Mouse (Mus musculus) lung, embryonic 15.5 days (tissue): Measurements from ENCODE around the gene Krt42. TPM values are rescaled to one million over a fixed set of nuclear protein-coding genes. Genes with fewer than 3 reads are reported as not detected.

Source experiments
- ATAC-seq: fragments of 200-750 bp; cut with Nextera tagmentation; 2 replicates; pipeline ENCODE4 v1.8.0; 2017; ENCODE audit warnings: moderate number of reproducible peaks, borderline replicate concordance; ENCODE audit not compliant: low FRiP score, low TSS enrichment; ENCODE audit errors: extremely low read depth
- H3K27ac ChIP-seq: fragments of 300-500 bp; sonication (generic); 2 replicates; pipeline ENCODE4 v1.5.1; 2015; ENCODE audit warnings: moderate library complexity, mild to moderate bottlenecking, inconsistent platforms
- H3K27me3 ChIP-seq: fragments of 300-500 bp; sonication (generic); 2 replicates; pipeline ENCODE4 v1.6.1; 2015; ENCODE audit warnings: inconsistent platforms
- H3K36me3 ChIP-seq: fragments of 300-500 bp; sonication (generic); 2 replicates; pipeline ENCODE4 v1.6.1; 2015; ENCODE audit warnings: inconsistent platforms
- H3K4me1 ChIP-seq: fragments of 300-500 bp; sonication (generic); 2 replicates; pipeline ENCODE4 v1.6.1; 2015; ENCODE audit warnings: inconsistent platforms
- H3K4me2 ChIP-seq: fragments of 300-500 bp; sonication (generic); 2 replicates; pipeline ENCODE4 v1.6.1; 2015; ENCODE audit warnings: inconsistent platforms, mild to moderate bottlenecking, moderate library complexity
- H3K4me3 ChIP-seq: fragments of 300-500 bp; sonication (generic); 2 replicates; pipeline ENCODE4 v1.5.1; 2015; ENCODE audit warnings: mild to moderate bottlenecking, inconsistent platforms
- H3K9ac ChIP-seq: fragments of 300-500 bp; sonication (generic); 2 replicates; pipeline ENCODE4 v1.6.1; 2015; ENCODE audit warnings: inconsistent platforms
- H3K9me3 ChIP-seq: fragments of 300-500 bp; sonication (generic); 2 replicates; pipeline ENCODE4 v1.6.1; 2016; ENCODE audit warnings: inconsistent platforms
- WGBS: fragments of 180-500 bp; shearing (Covaris S2); methylation state at CpG from one replicate; pipeline ENCODE4 v1.1.7; 2015; 5-methylcytosine and 5-hydroxymethylcytosine counted together
- polyA plus RNA-seq: library from polyadenylated mRNA; unstranded; fragments of >200 nt; fragmentation: Nextera tagmentation; extraction: Ambion mirVana; gene quantifications from 2 replicates; pipeline ENCODE4 v1.2.1, GENCODE M21; 2015

The Krt42 gene
- polyA plus RNA-seq, 1 experiment from 2014 or later: not detected

GRCm38 (mm10) chr11:100298274-100299036, 28.8 kb upstream of the Krt42 start:
- H3K4me3 ChIP-seq: no peak overlapping the region
- peak; percentile 12; the same call in 1 of the 2 replicates for ATAC-seq
- peak overlapping the region; percentile 38 for H3K4me2 ChIP-seq
- H3K27me3 ChIP-seq: no peaks in the 10 kb centered on the region
- H3K9me3 ChIP-seq: no peaks in the 10 kb centered on the region
- H3K27ac ChIP-seq: no peak overlapping the region
- peaks cover 4% of the 10 kb centered on the region; the same call in 1 of the 2 replicates for H3K4me1 ChIP-seq
- no peak overlapping the region for H3K9ac ChIP-seq
- H3K36me3 ChIP-seq: no peaks in the 10 kb centered on the region
- 13% methylated on average over 18 of the region's 18 CpGs for WGBS

GRCm38 (mm10) chr11:100297801-100298200, 28.1 kb upstream of the Krt42 start:
- Histone ChIP-seq H3K27ac (no peak overlapping the region), H3K4me2 (peak overlapping the region; percentile 38), H3K4me3 (no peak overlapping the region), H3K9ac (no peak overlapping the region), H3K27me3 (no peaks in the 10 kb centered on the region), H3K9me3 (no peaks in the 10 kb centered on the region), H3K4me1 (peaks cover 4% of the 10 kb centered on the region; the same call in 1 of the 2 replicates), H3K36me3 (no peaks in the 10 kb centered on the region)
- 30% methylated on average over 5 of the region's 5 CpGs for whole genome bisulfite sequencing
- no peak for ATAC-seq

GRCm38 (mm10) chr11:100295308-100295707, 25.6 kb upstream of the Krt42 start:
- H3K27ac ChIP-seq: no peak overlapping the region
- no peak overlapping the region for H3K9ac ChIP-seq
- H3K4me2 ChIP-seq: no peak overlapping the region
- WGBS: 6% methylated on average over 10 of the region's 10 CpGs
- H3K27me3 ChIP-seq: no peaks in the 10 kb centered on the region
- H3K4me3 ChIP-seq: no peak overlapping the region
- ATAC-seq: peak; percentile 50; the same call in 1 of the 2 replicates
- no peaks in the 10 kb centered on the region for H3K9me3 ChIP-seq
- no peaks in the 10 kb centered on the region for H3K36me3 ChIP-seq
- H3K4me1 ChIP-seq: peaks cover 16% of the 10 kb centered on the region

- Histone ChIP-seq H3K9ac (no peak overlapping the region), H3K4me1 (peaks cover 28% of the 10 kb centered on the region), H3K27me3 (no peaks in the 10 kb centered on the region), H3K4me2 (no peak overlapping the region), H3K4me3 (no peak overlapping the region), H3K9me3 (no peaks in the 10 kb centered on the region), H3K27ac (no peak overlapping the region), H3K36me3 (no peaks in the 10 kb centered on the region)
- no peak for ATAC-seq
- WGBS: 67% methylated on average over 6 of the region's 6 CpGs
Measured at GRCm38 (mm10) chr11:100292884-100293283, 23.2 kb upstream of the Krt42 start.

- Histone ChIP-seq H3K4me2 (no peak overlapping the region), H3K9ac (no peak overlapping the region), H3K4me1 (peaks cover 41% of the 10 kb centered on the region), H3K27me3 (no peaks in the 10 kb centered on the region), H3K4me3 (no peak overlapping the region), H3K9me3 (no peaks in the 10 kb centered on the region), H3K27ac (peak overlapping the region; percentile 84), H3K36me3 (no peaks in the 10 kb centered on the region)
- WGBS: 28% methylated on average over 5 of the region's 5 CpGs
- ATAC-seq: no peak
Measured at GRCm38 (mm10) chr11:100290235-100290634, 20.6 kb upstream of the Krt42 start.

GRCm38 (mm10) chr11:100288942-100289341, 19.3 kb upstream of the Krt42 start:
- no peak overlapping the region for H3K9ac ChIP-seq
- H3K9me3 ChIP-seq: no peaks in the 10 kb centered on the region
- H3K4me1 ChIP-seq: peaks cover 40% of the 10 kb centered on the region
- 55% methylated on average over 6 of the region's 6 CpGs for whole genome bisulfite sequencing
- peak overlapping the region; percentile 84 for H3K27ac ChIP-seq
- peak; percentile 4; the same call in 1 of the 2 replicates for ATAC-seq
- no peak overlapping the region for H3K4me3 ChIP-seq
- H3K27me3 ChIP-seq: no peaks in the 10 kb centered on the region
- no peaks in the 10 kb centered on the region for H3K36me3 ChIP-seq
- H3K4me2 ChIP-seq: no peak overlapping the region

GRCm38 (mm10) chr11:100287024-100287423, 17.4 kb upstream of the Krt42 start:
- Histone ChIP-seq H3K27me3 (no peaks in the 10 kb centered on the region), H3K9me3 (no peaks in the 10 kb centered on the region), H3K4me1 (peaks cover 40% of the 10 kb centered on the region), H3K4me2 (no peak overlapping the region), H3K27ac (peak overlapping the region; percentile 93), H3K4me3 (no peak overlapping the region), H3K9ac (no peak overlapping the region), H3K36me3 (no peaks in the 10 kb centered on the region)
- ATAC-seq: peak; percentile 61
- 39% methylated on average over 10 of the region's 10 CpGs for whole genome bisulfite sequencing

GRCm38 (mm10) chr11:100284988-100285387, 15.3 kb upstream of the Krt42 start:
- 63% methylated on average over 4 of the region's 4 CpGs for WGBS
- Histone ChIP-seq H3K27me3 (no peaks in the 10 kb centered on the region), H3K4me3 (no peak overlapping the region), H3K4me2 (no peak overlapping the region), H3K9ac (no peak overlapping the region), H3K9me3 (no peaks in the 10 kb centered on the region), H3K27ac (0 out of 2 replicates have a peak overlapping the region, but pooled peaks have one; percentile 15), H3K36me3 (no peaks in the 10 kb centered on the region), H3K4me1 (peaks cover 25% of the 10 kb centered on the region)
- no peak for ATAC-seq

- 19% methylated on average over 10 of the region's 10 CpGs for WGBS
- Histone ChIP-seq H3K9me3 (no peaks in the 10 kb centered on the region), H3K4me1 (peaks cover 15% of the 10 kb centered on the region; the same call in 1 of the 2 replicates), H3K27ac (no peak overlapping the region), H3K36me3 (no peaks in the 10 kb centered on the region), H3K9ac (no peak overlapping the region), H3K4me3 (no peak overlapping the region), H3K27me3 (no peaks in the 10 kb centered on the region), H3K4me2 (no peak overlapping the region)
- ATAC-seq: no peak
Measured at GRCm38 (mm10) chr11:100282549-100282948, 12.9 kb upstream of the Krt42 start.

GRCm38 (mm10) chr11:100281596-100282544, 12.2 kb upstream of the Krt42 start:
- ATAC-seq: peak; percentile 15; the same call in 1 of the 2 replicates

GRCm38 (mm10) chr11:100278759-100279158, 9.1 kb upstream of the Krt42 start:
- no peaks in the 10 kb centered on the region for H3K27me3 ChIP-seq
- H3K27ac ChIP-seq: no peak overlapping the region
- ATAC-seq: no peak
- no peaks in the 10 kb centered on the region for H3K9me3 ChIP-seq
- H3K4me3 ChIP-seq: no peak overlapping the region
- no peaks in the 10 kb centered on the region for H3K36me3 ChIP-seq
- no peak overlapping the region for H3K4me2 ChIP-seq
- no peak overlapping the region for H3K9ac ChIP-seq
- H3K4me1 ChIP-seq: no peaks in the 10 kb centered on the region
- WGBS: 40% methylated on average over 5 of the region's 5 CpGs

More at GRCm38 (mm10) chr11:100281596-100282544, 12.2 kb upstream of the Krt42 start:
- Histone ChIP-seq H3K9ac (no peak overlapping the region), H3K4me3 (no peak overlapping the region), H3K27ac (no peak overlapping the region), H3K27me3 (no peaks in the 10 kb centered on the region), H3K9me3 (no peaks in the 10 kb centered on the region), H3K4me2 (no peak overlapping the region), H3K36me3 (no peaks in the 10 kb centered on the region), H3K4me1 (peaks cover 9% of the 10 kb centered on the region; the same call in 1 of the 2 replicates)
- 19% methylated on average over 11 of the region's 11 CpGs for whole genome bisulfite sequencing
